Mouse (Mus musculus) urinary bladder, postnatal 4 days (tissue): Measurements from ENCODE around the gene Fbxo24.

Experiments
- DNase-seq, 2 experiments: peaks; one replicate each; pipeline ENCODE4 v3.0.0; 2021 to 2022; ENCODE audit warnings: low spot score in 2 of 2

Gene Fbxo24

DNA sequence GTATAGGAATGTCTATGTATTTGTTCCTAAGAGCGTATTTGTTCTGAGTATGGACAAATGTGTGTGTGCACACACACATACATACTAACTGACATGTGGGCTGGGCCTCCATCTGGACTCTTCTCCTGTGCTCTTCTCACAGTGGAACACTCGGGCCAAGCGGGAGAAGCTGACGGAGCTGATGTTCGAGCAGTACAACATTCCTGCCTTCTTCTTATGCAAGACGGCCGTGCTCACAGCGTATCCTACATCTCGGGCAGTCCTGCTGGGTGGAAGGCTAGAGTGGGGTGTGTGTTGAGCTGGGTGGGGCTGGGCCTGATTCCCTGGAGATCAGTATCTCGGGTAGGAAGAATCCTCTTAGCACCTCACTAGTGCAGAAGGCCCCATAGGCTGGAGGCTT lies 65.8 kb downstream of the Fbxo24 start:
- no peak for DNase-seq
